Mouse (Mus musculus) CH12.LX (cell line): Measurements from ENCODE around the gene Ubb. TPM values are rescaled to one million over a fixed set of nuclear protein-coding genes. Genes with fewer than 3 reads are reported as not detected.

Experiments used
- DNase-seq: peaks from one replicate; pipeline ENCODE4 v3.0.0-alpha.2; 2013; ENCODE audit errors: extremely low read depth
- H3K27ac ChIP-seq: 2 replicates; pipeline ENCODE4 v1.5.1; 2012; ENCODE audit warnings: low read depth, mild to moderate bottlenecking, control low read depth, moderate library complexity; ENCODE audit not compliant: insufficient read depth
- H3K27me3 ChIP-seq: replicated peaks from 2 replicates; pipeline ENCODE3; 2012; ENCODE audit warnings: inconsistent platforms
- H3K36me3 ChIP-seq, 2 experiments: replicated peaks in 1 of 2; 2 replicates each; pipeline versions ENCODE3 to v1.6.1; 2012; ENCODE audit warnings: inconsistent platforms in 1 of 2, low read length in 1 of 2, mild to moderate bottlenecking in 1 of 2, mixed read lengths in 1 of 2, moderate library complexity in 1 of 2; ENCODE audit not compliant: control insufficient read depth in 1 of 2, insufficient read depth in 1 of 2
- H3K4me1 ChIP-seq, 2 experiments: 2 replicates each; pipeline ENCODE4 v1.6.1; 2012; ENCODE audit warnings: inconsistent platforms in 1 of 2, moderate library complexity in 1 of 2; ENCODE audit not compliant: insufficient read depth in 2 of 2, control insufficient read depth in 1 of 2
- H3K4me2 ChIP-seq: 2 replicates; pipeline ENCODE4 v1.6.1; 2012; ENCODE audit warnings: low read depth, mild to moderate bottlenecking, control low read depth; ENCODE audit not compliant: poor library complexity, insufficient read depth, severe bottlenecking
- H3K4me3 ChIP-seq, 3 experiments: fragments of 150-350 bp in 1 of 3; sonication (generic) in 1 of 3; replicated peaks in 1 of 3; 2 replicates each; pipeline versions ENCODE3 to v1.5.1; 2011 to 2012; ENCODE audit warnings: low read depth in 2 of 3, low read length in 2 of 3, mild to moderate bottlenecking in 2 of 3, moderate library complexity in 2 of 3, control low read depth in 1 of 3, improper control_type of control experiment in 1 of 3, inconsistent platforms in 1 of 3, mixed read lengths in 1 of 3; ENCODE audit not compliant: poor library complexity in 1 of 3
- H3K79me2 ChIP-seq: replicated peaks from 2 replicates; pipeline ENCODE4 v1.6.1; 2012; ENCODE audit warnings: mild to moderate bottlenecking, moderate library complexity; ENCODE audit not compliant: control insufficient read depth, poor library complexity, insufficient read depth, severe bottlenecking; ENCODE audit errors: extremely low read depth
- H3K9ac ChIP-seq: 2 replicates; pipeline ENCODE4 v1.6.1; 2012; ENCODE audit warnings: low read depth, mild to moderate bottlenecking, control low read depth, moderate library complexity; ENCODE audit not compliant: insufficient read depth
- H3K9me3 ChIP-seq: replicated peaks from 2 replicates; pipeline ENCODE3; 2012; ENCODE audit warnings: low read length, inconsistent platforms, mixed read lengths
- BHLHE40 ChIP-seq: IDR thresholded peaks from 2 replicates; pipeline ENCODE4 v1.6.1; 2011; ENCODE audit warnings: mild to moderate bottlenecking, low read depth, low read length, improper control_type of control experiment
- CHD1 ChIP-seq: IDR thresholded peaks from 2 replicates; pipeline ENCODE4 v1.6.1; 2012; ENCODE audit warnings: low read depth, low read length, improper control_type of control experiment, inconsistent platforms
- CHD2 ChIP-seq: IDR thresholded peaks from 2 replicates; pipeline ENCODE4 v1.6.1; 2011; ENCODE audit warnings: low read length, improper control_type of control experiment
- CTCF ChIP-seq, 2 experiments: IDR thresholded peaks in 1 of 2; conservative IDR thresholded peaks in 1 of 2; 2 replicates each; pipeline ENCODE4 v1.5.1; 2011 to 2012; ENCODE audit warnings: low read depth in 2 of 2, low read length in 2 of 2, improper control_type of control experiment in 1 of 2, inconsistent platforms in 1 of 2, mild to moderate bottlenecking in 1 of 2, moderate library complexity in 1 of 2
- E2F4 ChIP-seq: IDR thresholded peaks from 2 replicates; pipeline ENCODE4 v1.6.1; 2011; ENCODE audit warnings: low read depth, low read length, improper control_type of control experiment; ENCODE audit not compliant: insufficient replicate concordance
- ELF1 ChIP-seq: IDR thresholded peaks from 2 replicates; pipeline ENCODE4 v1.6.1; 2014; ENCODE audit warnings: low read depth, mild to moderate bottlenecking, inconsistent platforms, low read length, improper control_type of control experiment
- EP300 ChIP-seq: IDR thresholded peaks from 2 replicates; pipeline ENCODE4 v1.6.1; 2011; ENCODE audit warnings: low read length, improper control_type of control experiment
- ETS1 ChIP-seq: conservative IDR thresholded peaks from 2 replicates; pipeline ENCODE4 v1.6.1; 2012; ENCODE audit warnings: low read depth, mild to moderate bottlenecking, inconsistent platforms, low read length, improper control_type of control experiment, moderate library complexity
- GABPA ChIP-seq: IDR thresholded peaks from 2 replicates; pipeline ENCODE4 v1.6.1; 2012; ENCODE audit warnings: low read depth, low read length, improper control_type of control experiment, inconsistent platforms; ENCODE audit not compliant: insufficient replicate concordance
- HCFC1 ChIP-seq: IDR thresholded peaks from 2 replicates; pipeline ENCODE4 v1.6.1; 2012; ENCODE audit warnings: low read depth, mild to moderate bottlenecking, inconsistent platforms, low read length, improper control_type of control experiment
- IRF4 ChIP-seq: IDR thresholded peaks from 2 replicates; pipeline ENCODE4 v1.6.1; 2014; ENCODE audit warnings: low read depth, mild to moderate bottlenecking, inconsistent platforms, low read length, improper control_type of control experiment
- JUND ChIP-seq: conservative IDR thresholded peaks from 2 replicates; pipeline ENCODE4 v1.6.1; 2011; ENCODE audit warnings: low read depth, low read length, improper control_type of control experiment
- KAT2A ChIP-seq: IDR thresholded peaks from 2 replicates; pipeline ENCODE4 v1.6.1; 2012; ENCODE audit warnings: low read length, improper control_type of control experiment, inconsistent platforms; ENCODE audit not compliant: insufficient replicate concordance
- MAX ChIP-seq: IDR thresholded peaks from 2 replicates; pipeline ENCODE4 v1.6.1; 2011; ENCODE audit warnings: low read length, improper control_type of control experiment
- MAZ ChIP-seq: IDR thresholded peaks from 2 replicates; pipeline ENCODE4 v1.6.1; 2012; ENCODE audit warnings: low read depth, mild to moderate bottlenecking, inconsistent platforms, low read length, improper control_type of control experiment, moderate library complexity
- MEF2A ChIP-seq: IDR thresholded peaks from 2 replicates; pipeline ENCODE4 v1.6.1; 2014; ENCODE audit warnings: low read depth, mild to moderate bottlenecking, inconsistent platforms, low read length, improper control_type of control experiment, borderline replicate concordance
- MXI1 ChIP-seq: IDR thresholded peaks from 2 replicates; pipeline ENCODE4 v1.6.1; 2011; ENCODE audit warnings: mild to moderate bottlenecking, low read depth, low read length, improper control_type of control experiment
- MYC ChIP-seq: IDR thresholded peaks from 2 replicates; pipeline ENCODE4 v1.6.1; 2011; ENCODE audit warnings: low read depth, mild to moderate bottlenecking, improper control_type of control experiment, low read length
- NELFE ChIP-seq: IDR thresholded peaks from 2 replicates; pipeline ENCODE4 v1.6.1; 2011; ENCODE audit warnings: low read depth, low read length, improper control_type of control experiment
- POLR2A ChIP-seq: IDR thresholded peaks from 2 replicates; pipeline ENCODE4 v1.6.1; 2011; ENCODE audit warnings: low read depth, mild to moderate bottlenecking, improper control_type of control experiment, low read length
- POLR2AphosphoS2 ChIP-seq: IDR thresholded peaks from 2 replicates; pipeline ENCODE4 v1.6.1; 2011; ENCODE audit warnings: low read depth, low read length, improper control_type of control experiment
- RAD21 ChIP-seq: IDR thresholded peaks from 2 replicates; pipeline ENCODE4 v1.6.1; 2011; ENCODE audit warnings: low read depth, mild to moderate bottlenecking, low read length, improper control_type of control experiment, moderate library complexity
- RCOR1 ChIP-seq: conservative IDR thresholded peaks from 2 replicates; pipeline ENCODE4 v1.6.1; 2012; ENCODE audit warnings: low read depth, mild to moderate bottlenecking, inconsistent platforms, low read length, improper control_type of control experiment
- SMC3 ChIP-seq: IDR thresholded peaks from 2 replicates; pipeline ENCODE4 v1.6.1; 2011; ENCODE audit warnings: low read depth, low read length, improper control_type of control experiment
- TBP ChIP-seq: conservative IDR thresholded peaks from 2 replicates; pipeline ENCODE4 v1.6.1; 2011; ENCODE audit warnings: low read depth, low read length, improper control_type of control experiment
- TCF12 ChIP-seq: IDR thresholded peaks from 2 replicates; pipeline ENCODE4 v1.6.1; 2014; ENCODE audit warnings: low read depth, mild to moderate bottlenecking, inconsistent platforms, low read length, improper control_type of control experiment
- USF1 ChIP-seq: IDR thresholded peaks from 2 replicates; pipeline ENCODE4 v1.6.1; 2014; ENCODE audit warnings: low read depth, mild to moderate bottlenecking, inconsistent platforms, low read length, improper control_type of control experiment
- USF2 ChIP-seq: conservative IDR thresholded peaks from 2 replicates; pipeline ENCODE4 v1.6.1; 2011; ENCODE audit warnings: low read depth, low read length, improper control_type of control experiment
- ZC3H11A ChIP-seq: IDR thresholded peaks from 2 replicates; pipeline ENCODE4 v1.6.1; 2012; ENCODE audit warnings: low read depth, mild to moderate bottlenecking, inconsistent platforms, low read length, improper control_type of control experiment
- ZKSCAN1 ChIP-seq: IDR thresholded peaks from 2 replicates; pipeline ENCODE4 v1.6.1; 2012; ENCODE audit warnings: low read depth, inconsistent platforms, low read length, improper control_type of control experiment, borderline replicate concordance
- ZNF384 ChIP-seq: IDR thresholded peaks from 2 replicates; pipeline ENCODE4 v1.6.1; 2012; ENCODE audit warnings: low read depth, low read length, improper control_type of control experiment, inconsistent platforms
- dilution Hi-C: fragments of 300-500 bp; cut with MboI; formaldehyde crosslinking; loops from 2 replicates; pipeline ENCODE4 v1.14.3; 2020; ENCODE audit warnings: low sequenced_read_pairs; ENCODE audit not compliant: extremely low pct_unique_long_range_greater_than_20kb, extremely low pct_ligation_motif_present
- in situ Hi-C: fragments of 300-500 bp; cut with MboI; formaldehyde crosslinking; loops from 3 replicates; pipeline ENCODE4 v1.14.3; 2019; ENCODE audit warnings: low sequenced_read_pairs, low pct_ligation_motif_present, low pct_unique_long_range_greater_than_20kb, mixed read lengths
- polyA plus RNA-seq: library from polyadenylated mRNA; unstranded; fragments of >175 nt; gene quantifications from 2 replicates; pipeline ENCODE4 v1.2.1, GENCODE M21; 2012; ENCODE audit warnings: low read depth; ENCODE audit not compliant: insufficient read length
- total RNA-seq, 2 experiments: library from RNA; depleted of rRNA; stranded (reverse); fragments of 300-350 nt in 1 of 2; fragments of >200 nt in 1 of 2; gene quantifications; 2 replicates each; pipeline ENCODE4 v1.2.3; 2012 to 2014

Ubb gene
- total and polyA plus RNA-seq, 3 experiments = 1,092 to 2,098 (median 1,487) TPM

DNA sequence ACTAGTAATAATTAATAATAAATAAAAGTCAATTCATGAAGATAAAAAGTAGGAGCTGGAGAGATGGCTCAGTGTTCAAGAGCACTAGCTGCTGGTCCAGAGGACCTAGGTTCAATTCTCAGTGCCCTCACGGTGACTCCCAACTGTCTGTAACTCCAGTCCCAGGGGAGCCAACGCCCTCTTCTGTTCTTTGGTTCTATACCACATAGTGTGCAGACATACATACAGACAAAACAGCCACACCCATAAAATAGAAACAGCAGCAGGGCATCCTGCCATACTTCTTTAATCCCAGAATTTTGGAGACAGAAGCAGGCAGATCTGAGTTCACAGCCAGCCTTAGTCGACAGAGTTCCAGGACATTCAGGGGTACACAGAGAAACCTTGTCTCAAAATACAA lies 7.0 kb upstream of the Ubb start:
- Histone ChIP-seq H3K27me3 (peaks cover 10% of the 10 kb centered on the region), H3K36me3 (peaks cover 0 to 11% of the 10 kb centered on the region in 2 experiments), H3K4me3 (no peak overlapping the region), H3K9ac (no peak overlapping the region), H3K9me3 (no peaks in the 10 kb centered on the region), H3K4me1 (peaks cover 13 to 30% of the 10 kb centered on the region in 2 experiments), H3K27ac (no peak overlapping the region), H3K4me2 (no peak overlapping the region), H3K79me2 (no peaks in the 10 kb centered on the region)
- dilution Hi-C loops = no loop called here
- DNase-seq = no peak
- no peak for TF ChIP-seq TBP
- TF ChIP-seq TCF12 = no peak
- TF ChIP-seq NELFE = no peak
- TF ChIP-seq MEF2A = no peak
- TF ChIP-seq ETS1 = no peak
- in situ Hi-C loops = no loop called here

DNA sequence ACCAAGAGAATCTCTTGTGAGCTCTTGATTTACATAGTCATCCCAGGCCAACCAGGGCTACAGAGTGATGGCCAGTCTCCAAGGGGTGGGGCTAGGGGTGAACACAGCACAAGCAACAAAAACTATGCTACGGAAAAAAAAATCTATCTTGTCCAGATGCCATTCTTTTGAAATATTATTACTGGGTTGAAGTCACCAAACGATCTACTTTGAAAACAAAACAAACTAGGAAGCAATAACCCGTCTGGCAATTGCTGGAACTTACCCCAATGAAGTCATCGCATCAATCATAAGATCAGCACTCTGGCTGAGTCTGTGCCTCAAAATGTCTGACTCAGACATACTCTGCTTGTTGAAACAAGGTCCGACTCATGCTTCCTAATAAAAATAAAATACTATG lies 1.2 kb upstream of the Ubb start:
- Histone ChIP-seq H3K9me3 (no peaks in the 10 kb centered on the region), H3K4me3 (peak overlapping the region; percentile 76 to 87 (median 77)), H3K4me1 (peaks cover 5 to 29% of the 10 kb centered on the region in 2 experiments), H3K9ac (peak overlapping the region; percentile 99), H3K79me2 (peaks cover 28% of the 10 kb centered on the region), H3K27ac (no peak overlapping the region; the same call in 1 of the 2 replicates), H3K27me3 (no peaks in the 10 kb centered on the region), H3K36me3 (peaks cover 18 to 28% of the 10 kb centered on the region in 2 experiments), H3K4me2 (peak overlapping the region; percentile 55)
- DNase-seq = peak; percentile 85
- in situ Hi-C loops = no loop called here
- dilution Hi-C loops = no loop called here
- TF ChIP-seq MXI1 = peak; percentile 62; the same call in 1 of the 2 replicates
- TF ChIP-seq MAZ = peak; percentile 64
- TF ChIP-seq BHLHE40 = no peak
- 0 out of 2 replicates have a peak, but pooled peaks have one; percentile 12 for TF ChIP-seq ETS1
- no peak for TF ChIP-seq USF2
- no peak for TF ChIP-seq USF1
- peak; percentile 94; the same call in 1 of the 2 replicates for TF ChIP-seq CHD1
- peak; percentile 68 for TF ChIP-seq NELFE
- peak; percentile 52; the same call in 1 of the 2 replicates for TF ChIP-seq MEF2A
- peak; percentile 57 for TF ChIP-seq EP300
- peak; percentile 90 for TF ChIP-seq TBP
- TF ChIP-seq RCOR1 = peak; percentile 75; the same call in 1 of the 2 replicates
- peak; percentile 50; the same call in 1 of the 2 replicates for TF ChIP-seq JUND
- TF ChIP-seq TCF12 = peak; percentile 70; the same call in 1 of the 2 replicates
- TF ChIP-seq KAT2A = no peak
- TF ChIP-seq IRF4 = no peak; the same call in 1 of the 2 replicates
- peak; percentile 45; the same call in 1 of the 2 replicates for TF ChIP-seq POLR2A
- 0 out of 2 replicates have a peak, but pooled peaks have one; percentile 44 for TF ChIP-seq CHD2
- TF ChIP-seq E2F4 = 0 out of 2 replicates have a peak, but pooled peaks have one; percentile 68
- no peak for TF ChIP-seq ELF1
- no peak for TF ChIP-seq GABPA
- TF ChIP-seq CTCF (conservative IDR thresholded peaks at IDR 0.05 in 1 of 2, IDR thresholded peaks at IDR 0.05 in 1 of 2; ENCODE audit: low read depth in 2 of 2, low read length in 2 of 2) = no peak
- no peak for TF ChIP-seq RAD21
- no peak for TF ChIP-seq ZKSCAN1
- TF ChIP-seq MAX = no peak; the same call in 1 of the 2 replicates
- peak; percentile 71; the same call in 1 of the 2 replicates for TF ChIP-seq MYC
- no peak; the same call in 1 of the 2 replicates for TF ChIP-seq POLR2AphosphoS2
- 0 out of 2 replicates have a peak, but pooled peaks have one; percentile 33 for TF ChIP-seq HCFC1
- TF ChIP-seq SMC3 = no peak
- no peak for TF ChIP-seq ZC3H11A
- peak; percentile 81 for TF ChIP-seq ZNF384
